Mouse (Mus musculus) small intestine, adult 2 months (tissue): Measurements from ENCODE around the gene Olfr148.

Experiments used
- CTCF ChIP-seq: fragments of 200-500 bp; IDR thresholded peaks from 2 replicates; pipeline ENCODE4 v1.5.1; 2012; ENCODE audit warnings: low read depth, mild to moderate bottlenecking, control low read depth, inconsistent platforms, low read length, moderate library complexity, mixed read lengths; ENCODE audit not compliant: insufficient replicate concordance, insufficient read length; ENCODE audit errors: extremely low read depth
- POLR2A ChIP-seq: fragments of 200-500 bp; IDR thresholded peaks from 2 replicates; pipeline ENCODE4 v1.6.1; 2012; ENCODE audit warnings: low read depth, mild to moderate bottlenecking, control low read depth, inconsistent platforms, low read length, moderate library complexity

GRCm38 (mm10) chr9:39624711-39625110 is 14.3 kb downstream of the Olfr148 start:
- TF ChIP-seq POLR2A (no peak), CTCF (no peak)
